Mouse (Mus musculus) lung, postnatal 0 days (tissue): ENCODE measurements around the gene Spast. TPM values are rescaled to one million over a fixed set of nuclear protein-coding genes. Genes with fewer than 3 reads are reported as not detected.
A peak's percentile ranks its signal among the peaks of the same experiment; 100 is the strongest.

Experiments used
- ATAC-seq: fragments of 200-750 bp; cut with Nextera tagmentation; 2 replicates; pipeline ENCODE4 v1.8.0; 2017; ENCODE audit warnings: moderate library complexity
- DNase-seq: peaks from one replicate; pipeline ENCODE4 v3.0.0-alpha.2; 2016; ENCODE audit warnings: low spot score
- H3K27ac ChIP-seq: fragments of 300-500 bp; sonication (generic); 2 replicates; pipeline ENCODE4 v1.5.1; 2014; ENCODE audit warnings: antibody characterized with exemption, mild to moderate bottlenecking, low read length, mixed read lengths
- H3K27me3 ChIP-seq: fragments of 300-500 bp; sonication (generic); replicated peaks from 2 replicates; pipeline ENCODE4 v1.6.1; 2014; ENCODE audit warnings: low read length, mixed read lengths; ENCODE audit not compliant: insufficient read depth
- H3K36me3 ChIP-seq: fragments of 300-500 bp; sonication (generic); 2 replicates; pipeline ENCODE4 v1.6.1; 2014; ENCODE audit warnings: low read length, mixed read lengths; ENCODE audit not compliant: insufficient read depth
- H3K4me1 ChIP-seq: fragments of 300-500 bp; sonication (generic); 2 replicates; pipeline ENCODE4 v1.6.1; 2014; ENCODE audit warnings: antibody characterized with exemption, low read depth, low read length, mixed read lengths; ENCODE audit not compliant: insufficient read depth
- H3K4me2 ChIP-seq: fragments of 300-500 bp; sonication (generic); replicated peaks from 2 replicates; pipeline ENCODE4 v1.6.1; 2014; ENCODE audit warnings: low read depth, mild to moderate bottlenecking, low read length, moderate library complexity, mixed read lengths
- H3K4me3 ChIP-seq: fragments of 300-500 bp; sonication (generic); 2 replicates; pipeline ENCODE4 v1.5.1; 2014; ENCODE audit warnings: low read depth, low read length
- H3K9ac ChIP-seq: fragments of 300-500 bp; sonication (generic); replicated peaks from 2 replicates; pipeline ENCODE4 v1.6.1; 2014; ENCODE audit warnings: low read depth, mild to moderate bottlenecking
- H3K9me3 ChIP-seq: fragments of 300-500 bp; sonication (generic); 2 replicates; pipeline ENCODE4 v1.6.1; 2016; ENCODE audit warnings: low read length, mixed read lengths
- CTCF ChIP-seq: IDR thresholded peaks from 2 replicates; pipeline ENCODE4 v1.5.1; 2016; ENCODE audit warnings: antibody characterized with exemption, mild to moderate bottlenecking
- EP300 ChIP-seq: IDR thresholded peaks from 2 replicates; pipeline ENCODE4 v1.6.1; 2016; ENCODE audit warnings: antibody characterized with exemption, mild to moderate bottlenecking, control low read depth
- WGBS: fragments of 180-500 bp; shearing (Covaris S2); extraction: QIAGEN DNeasy Blood & Tissue Kit; methylation state at CpG from one replicate; pipeline ENCODE4 v1.1.7; 2014; 5-methylcytosine and 5-hydroxymethylcytosine counted together
- polyA plus RNA-seq: library from polyadenylated mRNA; unstranded; fragments of >200 nt; fragmentation: Nextera tagmentation; extraction: Ambion mirVana; gene quantifications from 2 replicates; pipeline ENCODE4 v1.2.1, GENCODE M21; 2015

Spast gene
- polyA plus RNA-seq, 1 experiment from 2014 or later, result 10.1 TPM

DNA sequence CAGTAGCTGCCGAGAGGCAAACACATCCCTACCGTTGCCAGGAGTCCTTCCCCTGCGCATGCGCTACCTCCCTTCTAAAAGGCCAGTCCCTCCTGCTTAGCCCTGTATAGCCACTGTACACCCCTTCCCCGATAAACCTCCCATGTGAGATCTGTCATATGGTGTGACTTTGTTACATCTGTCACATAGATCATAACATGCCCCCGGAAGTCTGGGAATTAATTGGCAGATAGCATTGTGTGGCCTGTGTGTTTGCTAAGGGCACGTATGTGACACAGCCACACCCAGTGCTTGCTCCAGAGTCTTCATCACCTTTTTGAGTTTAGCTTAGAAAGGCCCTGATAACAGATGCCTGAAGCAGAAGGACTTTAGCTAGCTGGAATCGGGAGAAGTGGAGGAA, 91.3 kb downstream of the Spast start:
- Histone ChIP-seq H3K27me3 (no peaks in the 10 kb centered on the region), H3K4me2 (no peak overlapping the region), H3K4me1 (no peaks in the 10 kb centered on the region), H3K9me3 (no peaks in the 10 kb centered on the region), H3K4me3 (no peak overlapping the region), H3K36me3 (no peaks in the 10 kb centered on the region), H3K9ac (no peak overlapping the region), H3K27ac (no peak overlapping the region)
- TF ChIP-seq CTCF (no peak), EP300 (no peak)
- ATAC-seq, result no peak
- 68% methylated on average over 8 of the region's 8 CpGs for WGBS
- DNase-seq, result no peak

DNA sequence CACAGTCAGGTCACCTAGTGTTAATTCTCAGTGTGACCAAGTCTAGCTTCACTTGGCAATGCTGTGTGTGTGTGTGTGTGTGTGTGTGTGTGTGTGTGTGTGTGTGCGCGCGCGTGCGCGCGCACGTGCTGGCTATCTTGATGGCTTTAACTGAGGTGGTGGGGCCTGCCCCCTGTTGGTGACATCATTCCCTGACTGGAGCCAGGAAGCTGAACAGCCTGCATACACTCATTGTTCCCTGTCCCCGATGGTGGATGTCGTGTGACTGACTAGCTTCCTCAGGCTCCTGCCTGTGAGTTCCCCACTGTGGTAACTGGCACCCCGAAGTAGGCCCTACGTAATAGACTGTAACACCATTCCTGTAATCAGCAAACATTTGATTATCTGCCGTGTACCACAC, 92.7 kb downstream of the Spast start:
- TF ChIP-seq EP300 (no peak), CTCF (peak; percentile 37)
- H3K27me3 ChIP-seq, result no peaks in the 10 kb centered on the region
- no peaks in the 10 kb centered on the region for H3K9me3 ChIP-seq
- H3K27ac ChIP-seq, result no peak overlapping the region
- no peak overlapping the region for H3K9ac ChIP-seq
- H3K4me3 ChIP-seq, result no peak overlapping the region
- no peak overlapping the region for H3K4me2 ChIP-seq
- no peaks in the 10 kb centered on the region for H3K4me1 ChIP-seq
- WGBS, result 74% methylated on average over 13 of the region's 13 CpGs
- ATAC-seq (peak; percentile 44; the same call in 1 of the 2 replicates), DNase-seq (peak; percentile 13)
- no peaks in the 10 kb centered on the region for H3K36me3 ChIP-seq

DNA sequence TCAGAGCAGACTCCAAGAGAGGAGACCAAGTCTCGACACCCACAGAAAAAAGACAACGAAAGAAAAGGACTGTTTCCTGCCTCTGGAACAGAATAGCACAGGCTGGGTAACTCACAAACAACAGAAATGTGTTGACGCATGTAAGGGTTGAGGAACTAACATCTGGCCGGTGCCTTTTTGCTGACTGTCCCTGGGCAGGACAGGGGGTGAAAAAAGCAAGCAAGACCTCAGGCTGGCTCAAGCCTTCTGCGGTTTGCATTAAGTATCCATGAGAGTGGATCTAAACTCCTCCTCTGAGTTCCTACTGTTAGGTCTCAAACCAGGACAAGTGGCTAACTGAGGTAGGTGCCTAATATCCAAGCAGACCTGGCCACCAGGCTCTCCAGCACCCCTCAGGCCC, 93.8 kb downstream of the Spast start:
- Histone ChIP-seq H3K4me1 (no peaks in the 10 kb centered on the region), H3K27me3 (no peaks in the 10 kb centered on the region), H3K4me2 (no peak overlapping the region), H3K4me3 (no peak overlapping the region), H3K36me3 (no peaks in the 10 kb centered on the region), H3K27ac (no peak overlapping the region), H3K9me3 (no peaks in the 10 kb centered on the region), H3K9ac (no peak overlapping the region)
- 78% methylated on average over 5 of the region's 5 CpGs for WGBS
- DNase-seq, result no peak
- ATAC-seq, result no peak
- TF ChIP-seq EP300 (no peak), CTCF (no peak)

- Histone ChIP-seq H3K4me1 (no peaks in the 10 kb centered on the region), H3K36me3 (no peaks in the 10 kb centered on the region), H3K9ac (no peak overlapping the region), H3K27me3 (no peaks in the 10 kb centered on the region), H3K4me3 (no peak overlapping the region), H3K4me2 (no peak overlapping the region), H3K27ac (no peak overlapping the region), H3K9me3 (no peaks in the 10 kb centered on the region)
- TF ChIP-seq CTCF, result no peak
- TF ChIP-seq EP300, result no peak
- no peak for ATAC-seq
- WGBS, result 70% methylated on average over 9 of the region's 9 CpGs
- DNase-seq, result no peak
Measured at GRCm38 (mm10) chr17:74437762-74438161, 99.0 kb downstream of the Spast start.

- Histone ChIP-seq H3K9ac (no peak overlapping the region), H3K36me3 (no peaks in the 10 kb centered on the region), H3K9me3 (no peaks in the 10 kb centered on the region), H3K27ac (no peak overlapping the region), H3K4me2 (no peak overlapping the region), H3K27me3 (no peaks in the 10 kb centered on the region), H3K4me1 (no peaks in the 10 kb centered on the region), H3K4me3 (no peak overlapping the region)
- DNase-seq, result peak; percentile 27
- WGBS, result 57% methylated on average over 5 of the region's 5 CpGs
- ATAC-seq, result no peak
- TF ChIP-seq CTCF (no peak), EP300 (no peak)
Measured at GRCm38 (mm10) chr17:74440486-74440885, 101.7 kb downstream of the Spast start.

Other genes starting within 250 kb of the Spast start
- gene Memo1, start 43.5 kb upstream of the Spast start, polyA plus RNA-seq, result 54.2 and 56.3 TPM in 2 replicates
- 149 and 165 TPM in 2 replicates for gene Dpy30, start 15.0 kb upstream of the Spast start, polyA plus RNA-seq
- gene Slc30a6, start 56.6 kb downstream of the Spast start, polyA plus RNA-seq, result 26.7 and 28.6 TPM in 2 replicates
- gene Nlrc4, start 120.2 kb downstream of the Spast start, polyA plus RNA-seq, result 0.53 and 0.77 TPM in 2 replicates
- gene Yipf4, start 150.5 kb downstream of the Spast start, polyA plus RNA-seq, result 106 and 112 TPM in 2 replicates
- 104 and 108 TPM in 2 replicates for gene Birc6, start 189.3 kb downstream of the Spast start, polyA plus RNA-seq